ENCODE assay signal across 12 mouse cellular contexts in genomic region chr2:83251173-83252101, GRCm38 (mm10).
"Had no signal": no experiment of that assay in that cellular context is flagged by ENCODE, and none has a peak within 500 bp of the region (broad histone marks: within the 10 kb centered on the region; RNA-seq: fewer than 3 reads in every experiment).

No protein-coding gene starts in this region.

- ATAC-seq: midbrain, embryonic 13.5 days; midbrain, embryonic 15.5 days had no signal

- H3K9me3 ChIP-seq: midbrain, embryonic 13.5 days; midbrain, embryonic 15.5 days; neural tube, embryonic 12.5 days had no signal

- DNase-seq: lung, adult 18-20 months; lung, embryonic 14.5 days; lung, postnatal 10 days; lung, postnatal 4 days; right cerebral cortex, postnatal 14 days; thymus, adult 18-20 months; thymus, postnatal 14 days; thymus, postnatal 36 days had no signal

- H3K4me1 ChIP-seq: midbrain, embryonic 13.5 days; midbrain, embryonic 15.5 days; neural tube, embryonic 12.5 days had no signal

- H3K4me2 ChIP-seq: lung, embryonic 14.5 days; midbrain, embryonic 11.5 days; midbrain, embryonic 13.5 days; midbrain, embryonic 15.5 days; neural tube, embryonic 12.5 days had no signal

- H3K36me3 ChIP-seq: midbrain, embryonic 13.5 days; midbrain, embryonic 15.5 days; neural tube, embryonic 12.5 days had no signal

- H3K27me3 ChIP-seq: midbrain, embryonic 13.5 days; midbrain, embryonic 15.5 days; neural tube, embryonic 12.5 days had no signal

- H3K4me3 ChIP-seq: midbrain, embryonic 13.5 days; midbrain, embryonic 15.5 days; neural tube, embryonic 12.5 days had no signal

- H3K27ac ChIP-seq: midbrain, embryonic 13.5 days; midbrain, embryonic 15.5 days; neural tube, embryonic 12.5 days had no signal

- H3K9ac ChIP-seq: lung, embryonic 14.5 days; midbrain, embryonic 13.5 days; midbrain, embryonic 15.5 days; neural tube, embryonic 12.5 days had no signal
